Mouse (Mus musculus) heart, embryonic 16.5 days (tissue): ENCODE results near the gene A830018L16Rik. TPM values are rescaled to one million over a fixed set of nuclear protein-coding genes. Genes with fewer than 3 reads are reported as not detected.

Source experiments
- ATAC-seq: fragments of 200-750 bp; cut with Nextera tagmentation; replicated peaks from 2 replicates; pipeline ENCODE4 v1.8.0; 2017; ENCODE audit warnings: moderate number of reproducible peaks; ENCODE audit not compliant: insufficient read depth, low FRiP score; ENCODE audit errors: extremely low read depth
- H3K27ac ChIP-seq: fragments of 300-500 bp; sonication (generic); 2 replicates; pipeline ENCODE4 v1.5.1; 2014; ENCODE audit warnings: mild to moderate bottlenecking, low read length, control low read depth, moderate library complexity
- H3K27me3 ChIP-seq: fragments of 300-500 bp; sonication (generic); 2 replicates; pipeline ENCODE4 v1.6.1; 2014; ENCODE audit warnings: low read length, mixed read lengths; ENCODE audit not compliant: control insufficient read depth, insufficient read depth
- H3K36me3 ChIP-seq: fragments of 300-500 bp; sonication (generic); 2 replicates; pipeline ENCODE4 v1.6.1; 2014; ENCODE audit not compliant: control insufficient read depth, insufficient read depth
- H3K4me1 ChIP-seq: fragments of 300-500 bp; sonication (generic); 2 replicates; pipeline ENCODE4 v1.6.1; 2014; ENCODE audit warnings: low read length, mixed read lengths; ENCODE audit not compliant: control insufficient read depth, insufficient read depth
- H3K4me2 ChIP-seq: fragments of 300-500 bp; sonication (generic); 2 replicates; pipeline ENCODE4 v1.6.1; 2014; ENCODE audit warnings: low read depth, mild to moderate bottlenecking, control low read depth, low read length
- H3K4me3 ChIP-seq: fragments of 300-500 bp; sonication (generic); 2 replicates; pipeline ENCODE4 v1.5.1; 2014; ENCODE audit warnings: mild to moderate bottlenecking, control low read depth, low read length
- H3K9ac ChIP-seq: fragments of 300-500 bp; sonication (generic); 2 replicates; pipeline ENCODE4 v1.6.1; 2014; ENCODE audit warnings: low read length, control low read depth
- H3K9me3 ChIP-seq: fragments of 300-500 bp; sonication (generic); replicated peaks from 2 replicates; pipeline ENCODE4 v1.6.1; 2016; ENCODE audit warnings: low read length; ENCODE audit not compliant: control insufficient read depth
- WGBS: fragments of 180-500 bp; shearing (Covaris S2); extraction: QIAGEN DNeasy Blood & Tissue Kit; methylation state at CpG from one replicate; pipeline ENCODE4 v1.1.7; 2014; 5-methylcytosine and 5-hydroxymethylcytosine counted together
- polyA plus RNA-seq: library from polyadenylated mRNA; unstranded; fragments of >200 nt; fragmentation: Nextera tagmentation; extraction: Ambion mirVana; gene quantifications from 2 replicates; pipeline ENCODE4 v1.2.1, GENCODE M21; 2015

Gene A830018L16Rik
- polyA plus RNA-seq, 1 experiment from 2014 or later, result 0.46 TPM

DNA sequence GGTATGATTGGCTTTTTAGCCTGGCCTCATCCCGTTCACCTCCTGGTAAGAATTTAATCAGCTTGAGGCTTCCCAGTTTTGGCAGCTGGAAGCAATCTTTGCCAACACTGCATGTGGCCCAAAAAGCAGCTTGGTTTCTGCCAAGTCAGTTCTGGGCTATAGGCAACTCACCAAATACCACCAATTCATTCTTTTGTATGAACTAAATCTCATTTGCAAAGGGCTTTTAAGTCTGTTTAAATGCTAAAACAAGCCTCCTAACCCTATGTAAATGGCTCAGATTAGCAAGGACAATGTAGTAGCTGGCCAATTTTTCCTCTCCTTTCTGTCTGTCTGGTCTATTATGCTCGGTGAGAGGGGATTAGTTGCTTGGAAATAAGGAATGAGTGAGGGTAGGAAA, 334.5 kb downstream of the A830018L16Rik start:
- no peaks in the 10 kb centered on the region for H3K4me1 ChIP-seq
- no peak for ATAC-seq
- no peaks in the 10 kb centered on the region for H3K36me3 ChIP-seq
- H3K4me2 ChIP-seq, result no peak overlapping the region
- no peak overlapping the region for H3K9ac ChIP-seq
- no peaks in the 10 kb centered on the region for H3K9me3 ChIP-seq
- H3K4me3 ChIP-seq, result no peak overlapping the region
- no peaks in the 10 kb centered on the region for H3K27me3 ChIP-seq
- H3K27ac ChIP-seq, result no peak overlapping the region
- 56% methylated on average over 2 of the region's 2 CpGs for WGBS

DNA sequence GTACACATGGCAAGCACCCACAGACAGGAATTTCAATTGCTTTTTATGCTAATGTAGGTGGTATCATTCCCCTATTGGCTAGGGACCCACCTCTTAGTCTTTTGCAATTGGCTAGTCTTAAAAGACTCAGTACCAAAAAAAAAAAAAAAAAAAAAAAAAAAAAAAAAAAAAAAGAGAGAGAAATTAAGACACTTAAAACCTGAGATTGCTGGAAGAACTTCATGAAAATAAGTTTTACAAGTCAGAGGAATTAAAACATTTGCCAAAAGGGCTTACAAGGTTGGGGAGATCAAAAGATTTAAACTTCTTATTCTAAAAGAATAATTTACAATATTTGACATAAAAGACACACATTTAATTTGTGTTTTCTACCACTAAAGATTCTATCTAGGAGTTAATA, 336.2 kb downstream of the A830018L16Rik start:
- H3K27ac ChIP-seq, result no peak overlapping the region
- H3K9me3 ChIP-seq, result no peaks in the 10 kb centered on the region
- no peak for ATAC-seq
- H3K4me3 ChIP-seq, result no peak overlapping the region
- H3K4me2 ChIP-seq, result no peak overlapping the region
- no peaks in the 10 kb centered on the region for H3K27me3 ChIP-seq
- no peaks in the 10 kb centered on the region for H3K36me3 ChIP-seq
- no peaks in the 10 kb centered on the region for H3K4me1 ChIP-seq
- H3K9ac ChIP-seq, result no peak overlapping the region

DNA sequence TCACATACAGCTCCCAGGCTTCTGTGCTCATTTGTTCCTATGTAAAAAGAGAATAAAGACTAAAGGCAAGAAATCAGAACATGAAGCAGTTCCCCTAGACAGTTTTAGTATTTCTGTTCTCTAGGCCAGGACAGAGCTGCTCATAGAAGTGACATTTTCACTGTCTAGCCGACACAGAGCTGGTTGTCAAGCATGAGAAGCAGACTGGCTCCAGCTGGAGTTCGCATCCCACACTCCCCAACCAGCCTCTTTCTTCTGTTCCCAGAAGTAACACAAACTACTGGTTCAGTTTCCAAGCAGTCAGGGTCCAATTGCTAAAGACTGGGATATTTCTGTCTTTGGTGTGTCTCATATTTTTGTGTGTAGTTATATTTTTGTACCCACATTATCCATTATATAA, 336.7 kb downstream of the A830018L16Rik start:
- no peak overlapping the region for H3K9ac ChIP-seq
- H3K4me1 ChIP-seq, result no peaks in the 10 kb centered on the region
- ATAC-seq, result no peak
- no peak overlapping the region for H3K27ac ChIP-seq
- H3K9me3 ChIP-seq, result no peaks in the 10 kb centered on the region
- no peaks in the 10 kb centered on the region for H3K27me3 ChIP-seq
- no peak overlapping the region for H3K4me2 ChIP-seq
- WGBS, result 54% methylated on average over 2 of the region's 2 CpGs
- H3K36me3 ChIP-seq, result no peaks in the 10 kb centered on the region
- no peak overlapping the region for H3K4me3 ChIP-seq

DNA sequence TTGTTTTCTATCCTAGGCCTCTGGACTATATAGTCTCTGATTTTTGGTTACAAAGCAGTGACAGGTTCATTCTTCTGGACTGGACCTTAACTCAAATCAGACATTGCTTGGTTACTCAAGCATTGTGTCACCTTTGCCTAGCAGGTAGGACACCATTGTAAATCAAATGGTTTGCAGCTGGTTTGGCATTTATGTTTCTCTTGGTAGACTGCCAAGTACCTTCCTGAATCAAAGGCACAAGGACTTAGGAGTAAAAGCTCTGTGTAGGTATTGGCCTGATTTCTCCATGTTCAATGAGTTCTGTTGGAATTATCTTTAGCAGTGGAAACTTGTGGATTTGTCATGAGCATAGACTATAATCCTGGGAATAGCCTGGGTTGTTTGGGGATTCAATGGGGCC, 338.1 kb downstream of the A830018L16Rik start:
- H3K27ac ChIP-seq, result no peak overlapping the region
- no peaks in the 10 kb centered on the region for H3K36me3 ChIP-seq
- no peak overlapping the region for H3K4me2 ChIP-seq
- no peak overlapping the region for H3K9ac ChIP-seq
- no peaks in the 10 kb centered on the region for H3K9me3 ChIP-seq
- H3K4me3 ChIP-seq, result no peak overlapping the region
- no peaks in the 10 kb centered on the region for H3K4me1 ChIP-seq
- ATAC-seq, result no peak
- no peaks in the 10 kb centered on the region for H3K27me3 ChIP-seq

DNA sequence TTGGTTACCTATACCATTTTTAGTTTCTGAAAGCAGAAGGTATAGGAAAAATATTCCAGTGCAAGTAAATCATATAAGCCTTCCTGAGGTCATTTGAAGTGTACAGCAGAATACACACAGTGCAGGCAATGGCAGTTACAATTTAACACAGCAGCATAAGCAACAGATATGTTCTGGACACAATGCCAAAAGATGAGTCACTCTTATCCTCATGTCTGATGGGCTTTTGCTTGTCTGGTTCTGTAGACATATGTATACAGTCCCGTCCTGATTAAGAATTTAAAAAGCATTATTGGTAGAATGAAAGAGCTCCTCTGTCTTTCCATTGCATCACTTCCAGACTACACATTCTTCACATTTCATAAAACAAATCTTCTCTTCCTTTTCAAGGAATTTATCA, 374.4 kb downstream of the A830018L16Rik start:
- no peaks in the 10 kb centered on the region for H3K4me1 ChIP-seq
- H3K27ac ChIP-seq, result no peak overlapping the region
- H3K4me2 ChIP-seq, result no peak overlapping the region
- no peak; the same call in 1 of the 2 replicates for ATAC-seq
- no peak overlapping the region for H3K9ac ChIP-seq
- H3K27me3 ChIP-seq, result no peaks in the 10 kb centered on the region
- H3K36me3 ChIP-seq, result no peaks in the 10 kb centered on the region
- WGBS, result 43% methylated on average over 1 of the region's 1 CpGs
- H3K4me3 ChIP-seq, result no peak overlapping the region
- H3K9me3 ChIP-seq, result no peaks in the 10 kb centered on the region

DNA sequence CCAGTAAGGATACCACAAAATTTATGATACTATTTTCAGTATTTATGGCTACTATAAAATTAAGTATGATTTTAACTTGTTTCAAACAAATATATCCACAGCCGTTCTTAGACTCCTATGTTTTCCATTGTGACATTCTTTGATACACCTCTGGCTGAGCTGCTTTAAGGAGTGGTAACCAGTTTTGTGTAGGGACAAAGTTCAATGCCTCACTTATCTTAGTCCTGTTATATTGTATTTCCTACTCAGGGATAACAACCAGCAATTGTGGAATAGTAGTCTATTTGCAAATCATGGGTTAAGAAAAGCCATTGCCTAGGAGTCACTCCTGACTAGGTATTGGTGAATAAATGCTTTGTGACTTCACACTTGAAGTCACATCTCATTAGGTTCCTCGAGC, 378.9 kb downstream of the A830018L16Rik start:
- Histone ChIP-seq H3K4me2 (no peak overlapping the region), H3K4me3 (no peak overlapping the region), H3K36me3 (no peaks in the 10 kb centered on the region), H3K9ac (no peak overlapping the region), H3K27me3 (no peaks in the 10 kb centered on the region), H3K27ac (no peak overlapping the region), H3K9me3 (no peaks in the 10 kb centered on the region), H3K4me1 (no peaks in the 10 kb centered on the region)
- ATAC-seq, result no peak
- 62% methylated on average over 2 of the region's 2 CpGs for WGBS

DNA sequence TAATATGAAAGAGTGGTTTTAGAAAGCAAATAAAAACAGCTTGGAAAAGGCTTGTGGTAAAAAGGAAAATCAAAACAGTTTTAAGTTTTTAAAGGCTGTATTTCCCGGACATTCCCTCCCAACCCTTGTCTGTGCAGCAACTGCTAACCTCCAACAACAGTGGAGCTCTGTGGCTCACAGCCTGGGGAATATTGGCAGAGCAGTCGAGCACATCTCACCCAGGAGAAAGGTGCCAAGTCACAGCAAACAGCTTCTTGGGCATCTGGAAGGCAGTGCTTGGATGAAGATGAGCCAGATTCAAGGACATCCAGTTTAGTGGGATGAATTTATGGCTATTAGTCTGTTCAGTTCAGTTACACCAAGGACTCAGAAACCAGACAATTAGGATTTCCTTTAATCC, 381.8 kb downstream of the A830018L16Rik start:
- H3K4me1 ChIP-seq, result no peaks in the 10 kb centered on the region
- H3K27ac ChIP-seq, result no peak overlapping the region
- H3K27me3 ChIP-seq, result no peaks in the 10 kb centered on the region
- WGBS, result 48% methylated on average over 2 of the region's 2 CpGs
- H3K4me2 ChIP-seq, result no peak overlapping the region
- no peak overlapping the region for H3K9ac ChIP-seq
- H3K9me3 ChIP-seq, result no peaks in the 10 kb centered on the region
- no peak overlapping the region for H3K4me3 ChIP-seq
- ATAC-seq, result no peak
- no peaks in the 10 kb centered on the region for H3K36me3 ChIP-seq

DNA sequence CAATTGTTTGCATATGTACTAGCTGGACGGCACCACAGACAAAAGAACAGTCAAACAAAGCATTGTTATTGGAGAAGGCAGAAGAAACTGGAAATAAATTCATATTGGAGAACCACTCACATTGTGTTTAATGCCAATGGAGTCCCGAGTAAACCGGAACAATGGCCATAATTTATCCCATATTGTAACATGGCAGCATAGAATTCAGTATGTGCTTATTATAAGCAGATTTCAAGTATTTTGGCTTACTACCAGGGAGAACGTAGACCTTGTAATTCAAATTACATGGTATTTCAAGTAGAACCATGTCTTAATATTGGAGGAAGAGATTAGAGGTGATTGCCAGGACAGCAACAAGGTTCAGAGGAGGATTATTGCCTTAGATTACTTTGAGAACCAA, 458.9 kb downstream of the A830018L16Rik start:
- Histone ChIP-seq H3K27ac (no peak overlapping the region), H3K4me2 (no peak overlapping the region), H3K4me3 (no peak overlapping the region), H3K9ac (no peak overlapping the region), H3K36me3 (no peaks in the 10 kb centered on the region), H3K27me3 (no peaks in the 10 kb centered on the region), H3K9me3 (no peaks in the 10 kb centered on the region), H3K4me1 (no peaks in the 10 kb centered on the region)
- WGBS, result 85% methylated on average over 4 of the region's 4 CpGs
- no peak for ATAC-seq

DNA sequence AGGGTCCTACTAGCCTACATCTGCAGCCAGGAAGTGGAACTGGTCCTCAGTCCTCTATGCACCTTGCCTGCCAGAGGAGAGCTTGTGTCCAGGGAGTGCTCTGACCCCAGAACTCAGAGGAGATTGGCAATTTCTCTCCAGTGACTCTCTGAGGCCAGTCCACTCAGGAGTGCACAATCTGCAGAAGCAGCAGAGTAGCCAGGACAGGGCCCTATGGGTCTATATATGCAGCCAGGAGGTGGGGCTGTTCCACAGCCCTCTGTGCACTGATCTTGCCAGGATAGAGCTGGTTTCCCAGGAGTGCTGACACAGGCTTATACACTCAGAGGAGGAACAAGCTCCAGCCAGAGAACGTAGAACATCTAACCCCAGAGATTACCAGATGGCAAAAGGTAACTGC, 459.7 kb downstream of the A830018L16Rik start:
- H3K4me2 ChIP-seq, result no peak overlapping the region
- no peaks in the 10 kb centered on the region for H3K36me3 ChIP-seq
- no peak overlapping the region for H3K9ac ChIP-seq
- H3K4me1 ChIP-seq, result no peaks in the 10 kb centered on the region
- H3K27ac ChIP-seq, result no peak overlapping the region
- whole genome bisulfite sequencing, result 67% methylated on average over 1 of the region's 1 CpGs
- no peak overlapping the region for H3K4me3 ChIP-seq
- no peaks in the 10 kb centered on the region for H3K27me3 ChIP-seq
- no peaks in the 10 kb centered on the region for H3K9me3 ChIP-seq
- ATAC-seq, result no peak

DNA sequence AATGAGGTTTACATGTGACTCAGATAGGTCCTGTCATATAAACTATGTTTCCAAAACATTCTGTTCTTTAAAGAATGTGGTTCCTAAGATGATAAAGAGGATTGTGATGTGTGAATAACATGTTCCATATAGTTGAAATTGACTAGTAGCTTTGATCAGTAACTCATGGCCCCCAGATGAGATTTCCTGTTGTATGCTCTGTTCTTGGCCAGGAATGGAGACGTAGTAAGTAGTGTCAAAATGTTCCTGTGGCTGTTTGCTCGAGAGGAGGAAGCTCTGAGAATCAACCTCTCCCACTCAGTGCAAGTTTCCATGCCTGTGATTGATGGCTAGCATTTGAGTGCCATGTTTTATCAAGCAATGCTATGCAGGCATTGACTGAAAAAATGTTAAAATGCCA, 467.8 kb downstream of the A830018L16Rik start:
- Histone ChIP-seq H3K27ac (no peak overlapping the region), H3K4me2 (no peak overlapping the region), H3K27me3 (no peaks in the 10 kb centered on the region), H3K9me3 (no peaks in the 10 kb centered on the region), H3K4me3 (no peak overlapping the region), H3K4me1 (no peaks in the 10 kb centered on the region), H3K9ac (no peak overlapping the region), H3K36me3 (no peaks in the 10 kb centered on the region)
- WGBS, result 35% methylated on average over 2 of the region's 2 CpGs
- no peak for ATAC-seq
